ENCODE assay signal across 8 mouse cellular contexts in the genomic region with DNA sequence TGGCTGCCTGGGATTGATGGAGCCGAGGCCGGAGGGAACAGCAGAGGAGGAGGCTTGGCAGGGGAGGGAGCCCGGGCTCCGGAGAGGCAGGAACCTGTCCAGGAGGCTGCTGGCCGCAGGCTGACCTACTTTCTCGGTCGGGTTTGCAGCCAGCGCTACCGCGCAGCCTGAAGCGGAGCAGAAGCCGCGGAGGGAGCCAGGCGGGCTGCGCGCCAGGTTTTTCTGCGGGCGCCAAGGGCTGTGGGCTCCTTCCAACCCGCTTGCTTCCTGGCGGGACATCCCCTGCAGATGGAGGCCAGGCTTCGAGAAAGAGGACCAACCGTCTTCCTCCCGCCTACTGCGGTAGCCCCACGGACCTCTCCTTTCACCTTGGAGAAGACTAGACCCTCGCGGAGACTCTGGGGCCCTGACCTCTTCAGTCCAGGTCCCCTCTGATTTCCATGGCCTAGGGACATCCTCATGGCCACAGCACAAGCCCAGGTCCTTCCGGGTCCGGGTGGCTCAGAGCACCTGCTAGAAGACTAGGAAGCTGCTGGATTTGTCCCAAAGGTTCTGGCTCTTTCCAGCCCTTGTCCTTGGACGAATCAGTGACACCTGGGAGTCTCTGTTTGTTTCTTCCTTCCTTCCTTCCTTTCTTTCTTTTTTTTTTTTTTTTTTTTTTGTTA. TPM values are rescaled to one million over a fixed set of nuclear protein-coding genes. Genes with fewer than 3 reads are reported as not detected.
DNase-seq lines count a peak whose midpoint lies in the region; ATAC-seq and TF ChIP-seq lines count a peak whose summit lies in the region.

No protein-coding gene starts in this region.

- ATAC-seq in frontal cortex, adult (ENCODE audit: low TSS enrichment): peak; percentile 93
- no peak for ATAC-seq in liver, embryonic 15.5 days (ENCODE audit: insufficient read depth)
- no peak for ATAC-seq in neural tube, embryonic 12.5 days (ENCODE audit: low FRiP score, low read depth)

- TF ChIP-seq CTCF in E14TG2a.4 (conservative IDR thresholded peaks at IDR 0.05; ENCODE audit: low read length): no peak

- H3K27me3 ChIP-seq in E14TG2a.4 (ENCODE audit: insufficient read depth, low read length): peaks cover 50% of the 10 kb centered on the region
- peaks cover 29% of the 10 kb centered on the region for H3K27me3 ChIP-seq in liver, embryonic 15.5 days
- peaks cover 13% of the 10 kb centered on the region for H3K27me3 ChIP-seq in neural tube, embryonic 12.5 days (replicated peaks)

- intact Hi-C loops in heart, postnatal 25 days (cut with DNase I): no loop called here

- H3K9me3 ChIP-seq in E14TG2a.4 (ENCODE audit: low read length): peaks cover 2% of the 10 kb centered on the region; the same call in 1 of the 2 replicates
- no peaks in the 10 kb centered on the region for H3K9me3 ChIP-seq in liver, embryonic 15.5 days (replicated peaks)
- no peaks in the 10 kb centered on the region for H3K9me3 ChIP-seq in neural tube, embryonic 12.5 days

- DNase-seq in cerebellum, adult 9-10 months: peak; percentile 97
- peak; percentile 62 for DNase-seq in heart, postnatal 25 days (ENCODE audit: low spot score)
- peak; percentile 76 to 81 for DNase-seq in kidney, postnatal 4 days
- DNase-seq in urinary bladder, postnatal 10 days (ENCODE audit: low spot score): peak; percentile 18

- no peak overlapping the region for H3K9ac ChIP-seq in liver, embryonic 15.5 days
- peak overlapping the region; percentile 49 for H3K9ac ChIP-seq in neural tube, embryonic 12.5 days

- H3K4me1 ChIP-seq in E14TG2a.4 (replicated peaks; ENCODE audit: low read depth, low read length): peaks cover 6% of the 10 kb centered on the region; the same call in 1 of the 2 replicates
- H3K4me1 ChIP-seq in liver, embryonic 15.5 days (replicated peaks): 0 out of 2 replicates have a peak, but pooled peaks cover 3% of the 10 kb centered on the region
- H3K4me1 ChIP-seq in neural tube, embryonic 12.5 days: peaks cover 6% of the 10 kb centered on the region; the same call in 1 of the 2 replicates

- H3K4me3 ChIP-seq in E14TG2a.4 (replicated peaks; ENCODE audit: low read length): peak overlapping the region; percentile 77
- H3K4me3 ChIP-seq in liver, embryonic 15.5 days (replicated peaks): no peak overlapping the region
- peak overlapping the region; percentile 24 for H3K4me3 ChIP-seq in neural tube, embryonic 12.5 days

- no peak overlapping the region for H3K27ac ChIP-seq in liver, embryonic 15.5 days (replicated peaks)
- no peak overlapping the region for H3K27ac ChIP-seq in neural tube, embryonic 12.5 days

- WGBS in liver, embryonic 15.5 days (ENCODE audit: insufficient replicate concordance): 3% methylated on average over 30 of the region's 30 CpGs
- WGBS in neural tube, embryonic 12.5 days: 4% methylated on average over 30 of the region's 30 CpGs

- H3K36me3 ChIP-seq in E14TG2a.4 (ENCODE audit: insufficient read depth, low read length): no peaks in the 10 kb centered on the region
- H3K36me3 ChIP-seq in liver, embryonic 15.5 days (replicated peaks): no peaks in the 10 kb centered on the region
- no peaks in the 10 kb centered on the region for H3K36me3 ChIP-seq in neural tube, embryonic 12.5 days

- peak overlapping the region; percentile 38 for H3K4me2 ChIP-seq in liver, embryonic 15.5 days
- H3K4me2 ChIP-seq in neural tube, embryonic 12.5 days (replicated peaks): peak overlapping the region; percentile 66

RNA-seq across cellular contexts. Expression of a gene that starts 57.8 kb away (rescaled TPM):
- total RNA-seq in heart, postnatal 25 days (2021): 10 to 100 TPM; 73.9 to 75.2 TPM
- polyA plus RNA-seq in liver, embryonic 15.5 days (2015; fragmentation: Nextera tagmentation; extraction: Ambion mirVana): 50.8 and 56.7 TPM in 2 replicates
- 52.1 and 64.2 TPM in 2 replicates for polyA plus RNA-seq in neural tube, embryonic 12.5 days (2016; fragmentation: Nextera tagmentation; extraction: Ambion mirVana)

RNA-seq across cellular contexts. Expression of a gene that starts 58.0 kb away (rescaled TPM):
- under 1 TPM; 0.88 to 0.92 TPM for total RNA-seq in heart, postnatal 25 days (2021)
- 24.8 and 24.9 TPM in 2 replicates for polyA plus RNA-seq in liver, embryonic 15.5 days (2015; fragmentation: Nextera tagmentation; extraction: Ambion mirVana)
- polyA plus RNA-seq in neural tube, embryonic 12.5 days (2016; fragmentation: Nextera tagmentation; extraction: Ambion mirVana): 24.5 and 24.7 TPM in 2 replicates

Comparison
In these comparisons a context has a peak if more than half of its experiments do, and no peak if none do; other contexts are left out.
1. DNase-seq: peak in every context shown above with its lines; median percentile 97 in cerebellum, adult 9-10 months; 78 in kidney, postnatal 4 days; 62 in heart, postnatal 25 days; 18 in urinary bladder, postnatal 10 days.